Mouse (Mus musculus) bone marrow, adult 2 months (tissue): ENCODE measurements around the gene Gm12394.

Experiments used
- CTCF ChIP-seq: fragments of 200-500 bp; IDR thresholded peaks from 2 replicates; pipeline ENCODE4 v1.5.1; 2011; ENCODE audit warnings: low read length, control low read depth; ENCODE audit not compliant: control insufficient read depth, insufficient read depth
- POLR2A ChIP-seq: fragments of 200-500 bp; IDR thresholded peaks from 2 replicates; pipeline ENCODE4 v1.6.1; 2011; ENCODE audit warnings: low read depth, mild to moderate bottlenecking, control low read depth, low read length, borderline replicate concordance; ENCODE audit not compliant: control insufficient read depth

GRCm38 (mm10) chr4:42877657-42878056 is 21.1 kb upstream of the Gm12394 start:
- TF ChIP-seq CTCF: no peak
- TF ChIP-seq POLR2A: no peak
